Mouse (Mus musculus): ENCODE results near the gene Gm42906.

Gene Gm42906

DNA sequence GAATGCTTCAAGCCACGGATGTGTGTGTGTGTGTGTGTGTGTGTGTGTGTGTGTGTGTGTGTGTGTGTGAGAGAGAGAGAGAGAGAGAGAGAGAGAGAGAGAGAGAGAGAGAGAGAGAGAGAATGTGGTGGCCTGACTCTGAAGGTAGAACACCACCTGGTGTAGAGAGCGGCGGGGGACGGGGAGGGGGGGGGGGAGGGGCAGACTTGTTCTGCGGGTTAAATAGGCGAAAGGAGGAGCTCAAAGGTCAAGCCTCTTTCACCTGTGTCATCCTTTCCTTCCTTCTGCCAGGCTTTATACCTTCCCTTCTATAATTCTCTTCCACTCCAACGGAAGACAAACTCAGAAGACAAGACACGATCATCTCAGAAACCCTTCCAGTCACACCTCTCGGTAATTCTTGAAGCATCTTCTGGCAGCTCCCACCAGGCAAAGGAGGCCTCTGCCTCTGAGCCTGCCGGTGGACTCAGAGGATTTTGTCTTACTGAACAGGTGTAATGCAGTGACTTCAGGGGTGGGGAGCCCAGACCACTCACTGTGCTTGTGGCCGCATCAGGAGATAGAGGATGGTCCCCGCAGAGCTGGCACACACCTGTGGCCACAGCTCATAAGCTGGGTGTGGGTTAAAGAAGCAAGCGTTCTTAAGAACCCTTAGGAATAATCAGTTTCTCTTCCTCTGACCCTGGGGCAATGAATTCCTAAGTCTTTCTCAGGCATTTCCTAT, 195.2 kb downstream of the Gm42906 start:
- no peak for DNase-seq (ENCODE audit: low read depth)

DNA sequence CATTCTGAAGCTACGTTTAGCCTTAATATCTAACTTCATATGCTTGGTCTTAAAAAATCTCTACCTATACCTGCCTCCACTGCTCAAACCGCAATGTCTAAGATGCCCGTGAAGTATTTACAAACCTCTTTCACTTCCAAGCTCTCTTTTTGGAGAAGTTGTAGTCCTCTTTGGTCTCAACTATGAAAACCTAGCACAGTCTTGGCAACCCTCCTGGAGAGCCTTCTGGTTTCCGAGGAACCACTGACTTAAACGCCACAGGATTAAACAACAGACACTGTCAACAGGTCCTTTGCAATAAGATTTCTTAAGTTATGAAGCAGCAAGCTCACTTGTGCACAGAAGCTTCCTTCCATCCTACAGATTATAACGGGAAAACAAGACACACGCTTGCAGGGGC, 196.1 kb downstream of the Gm42906 start:
- no peak for DNase-seq (ENCODE audit: low read depth)

DNA sequence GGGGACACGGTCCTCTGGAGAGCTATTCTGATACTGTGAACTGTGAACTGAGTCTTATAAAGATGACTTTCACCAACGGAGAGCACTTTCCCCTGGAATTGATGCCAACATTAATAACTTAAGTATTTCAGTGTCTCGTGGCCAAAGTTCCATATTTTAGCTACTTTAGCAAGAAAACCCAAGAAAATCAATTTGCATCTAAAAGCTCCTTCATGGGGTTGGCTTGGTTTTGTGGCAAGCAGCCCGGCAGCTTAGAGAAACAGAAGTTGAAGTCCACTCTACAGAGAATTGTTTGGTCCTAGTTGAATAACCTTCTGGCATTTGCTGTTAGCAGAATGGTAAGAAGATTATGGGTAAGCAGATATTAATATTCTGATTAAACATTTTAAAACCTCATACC, 196.6 kb downstream of the Gm42906 start:
- DNase-seq (ENCODE audit: low read depth), result no peak

DNA sequence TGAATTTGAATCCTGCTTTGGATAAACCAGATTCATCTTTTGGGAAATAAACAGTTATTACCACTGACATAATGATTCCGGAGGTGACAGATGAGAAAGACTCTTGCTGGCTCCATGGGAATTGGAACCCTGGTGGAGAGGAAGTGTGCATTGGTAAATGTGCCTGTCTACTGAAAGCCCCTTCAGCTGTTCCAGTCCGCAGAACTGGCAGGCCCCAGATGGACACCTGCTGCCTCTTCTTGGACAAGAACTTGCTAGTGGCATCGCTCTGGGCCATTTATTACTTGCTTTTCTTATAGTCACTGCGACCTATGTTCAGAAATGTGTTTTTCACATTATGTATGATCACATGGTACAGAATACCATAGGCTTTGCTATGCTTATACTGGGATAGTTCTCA, 197.5 kb downstream of the Gm42906 start:
- DNase-seq (ENCODE audit: low read depth), result no peak

DNA sequence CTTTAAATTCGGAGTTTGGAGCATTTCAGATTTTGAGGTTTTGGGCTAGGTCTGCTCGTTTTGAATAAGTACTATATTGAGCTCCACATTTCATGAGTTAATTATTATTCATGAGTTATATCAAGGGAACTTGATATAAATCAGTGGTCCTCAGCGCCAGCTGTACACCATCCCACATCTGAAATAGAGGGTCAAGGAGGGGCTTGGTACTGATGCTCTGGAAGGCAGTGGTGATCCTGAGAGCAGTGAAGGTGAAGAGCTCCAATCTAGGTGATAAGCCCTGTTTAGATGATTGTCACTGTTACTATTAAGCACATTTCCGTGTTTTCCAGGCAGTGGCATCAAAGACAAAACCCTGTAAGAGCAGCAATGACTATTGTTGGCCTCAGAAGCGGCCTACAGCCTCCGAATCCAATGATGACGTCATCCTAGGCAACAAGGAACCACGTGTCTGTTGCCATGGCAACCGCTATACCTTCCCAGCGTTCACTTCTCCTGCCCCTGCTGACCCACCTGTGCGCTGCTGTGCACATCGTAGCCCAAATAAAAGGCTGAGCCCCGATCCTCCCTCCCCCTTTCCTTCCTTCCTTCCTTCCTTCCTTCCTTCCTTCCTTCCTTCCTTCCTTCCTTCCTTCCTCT, 199.5 kb downstream of the Gm42906 start:
- no peak for DNase-seq (ENCODE audit: low read depth)

DNA sequence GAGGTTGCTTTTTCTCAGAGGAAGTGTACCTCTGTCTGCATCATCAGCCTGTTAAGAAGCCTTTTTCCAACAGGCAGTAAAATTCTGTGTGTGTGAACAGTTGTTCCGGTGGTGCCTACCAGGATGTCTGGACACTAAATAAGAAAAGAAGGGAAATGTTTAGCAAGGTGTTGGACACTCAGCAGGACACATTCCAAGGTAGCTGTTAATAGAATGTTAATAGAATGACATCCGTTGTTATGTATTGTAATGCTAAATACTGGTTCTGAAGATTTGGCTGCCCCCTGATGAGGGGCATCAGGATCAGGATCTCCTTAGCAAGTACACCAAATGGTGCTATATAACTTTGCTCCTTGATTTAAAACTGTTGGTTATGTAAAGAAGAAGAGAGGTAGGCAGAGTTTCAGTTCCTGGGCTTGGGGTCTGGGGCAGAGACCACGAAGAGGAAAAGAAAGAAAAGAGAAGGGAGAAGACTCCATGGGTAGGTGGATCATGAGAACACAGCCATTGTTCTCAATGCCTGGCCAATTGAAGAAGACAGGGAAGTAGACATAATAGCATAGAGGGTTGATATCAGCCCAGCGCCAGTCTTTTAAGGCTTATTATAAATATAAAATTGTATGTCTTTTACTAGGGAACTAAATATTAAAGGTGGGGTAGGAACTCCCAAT, 204.1 kb downstream of the Gm42906 start:
- no peak for DNase-seq (ENCODE audit: low read depth)

DNA sequence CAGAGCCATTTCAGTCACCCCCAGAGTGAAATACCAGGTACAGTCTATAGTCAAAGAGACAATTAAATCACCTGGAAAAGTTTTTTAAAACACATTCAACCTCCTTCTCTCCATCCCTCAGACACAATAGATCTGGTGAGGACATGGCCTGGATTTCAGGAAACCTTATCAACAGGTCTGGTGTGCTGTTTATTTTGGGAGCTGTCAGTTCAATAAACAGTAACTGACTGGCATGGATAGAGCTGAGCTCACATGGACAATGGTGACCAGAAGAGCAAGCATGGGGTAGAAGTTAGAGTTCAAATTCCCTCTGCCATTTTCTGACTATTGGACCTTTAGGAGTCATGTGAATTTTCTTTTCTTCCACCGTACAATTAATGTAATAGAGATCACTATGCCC, 205.2 kb downstream of the Gm42906 start:
- no peak for DNase-seq (ENCODE audit: low read depth)

DNA sequence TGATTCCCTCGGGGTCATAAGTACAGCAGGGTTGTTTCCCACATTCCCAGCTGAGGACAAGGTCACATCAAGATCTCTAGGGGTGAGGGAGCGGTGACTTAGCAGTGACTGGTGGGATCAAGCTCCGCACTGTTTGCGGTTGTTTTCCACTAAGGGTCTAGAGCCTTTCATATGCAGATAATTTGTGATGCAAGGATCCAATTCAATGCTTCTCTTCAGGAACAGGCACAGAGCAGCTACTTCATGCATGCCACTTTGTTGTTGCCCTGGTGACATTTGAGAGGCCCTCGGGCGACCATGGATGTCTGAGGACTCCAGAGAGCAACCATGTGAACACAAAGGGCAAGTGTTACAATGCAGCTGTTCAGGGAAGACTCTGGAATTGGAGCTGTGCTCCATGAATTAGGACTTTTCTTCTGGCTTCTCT, 209.3 kb downstream of the Gm42906 start:
- no peak for DNase-seq (ENCODE audit: low read depth)

DNA sequence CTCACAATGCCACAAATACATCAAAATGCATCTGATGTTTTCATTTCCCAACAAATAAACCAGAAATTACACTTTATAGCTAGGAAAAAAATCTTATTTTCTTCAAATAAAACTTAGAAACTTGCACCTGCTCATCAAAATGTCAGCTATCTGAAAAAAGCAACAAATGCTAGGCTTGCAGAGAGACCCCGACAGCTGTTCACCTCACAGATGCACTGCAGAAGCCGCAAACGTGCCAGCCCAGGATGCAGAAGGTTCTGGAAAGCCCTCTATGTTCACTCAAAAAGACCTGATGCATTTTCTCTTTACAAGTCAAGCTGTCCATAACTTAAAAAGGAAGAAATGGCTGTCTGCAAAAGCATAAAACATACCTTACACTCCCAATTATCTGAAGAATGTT, 214.9 kb downstream of the Gm42906 start:
- DNase-seq (ENCODE audit: low read depth), result no peak

DNA sequence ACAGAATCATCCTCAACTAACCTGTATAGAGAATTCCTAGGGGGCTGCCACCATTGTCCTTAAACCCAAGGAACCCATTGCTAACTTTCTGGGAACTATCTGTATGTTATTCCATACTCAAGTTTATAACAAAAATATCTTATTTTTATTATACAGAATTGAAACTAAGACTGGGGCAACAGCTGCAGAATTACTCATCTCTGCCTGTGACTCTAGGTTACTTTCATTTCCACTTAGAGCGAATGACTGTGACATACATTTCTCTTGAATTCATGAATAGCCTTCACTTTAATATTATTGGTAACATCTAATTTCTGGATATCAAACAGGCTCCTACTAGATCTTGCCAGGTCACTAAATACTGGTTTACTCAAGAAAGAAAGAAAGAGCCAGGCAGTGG, 217.1 kb downstream of the Gm42906 start:
- DNase-seq (ENCODE audit: low read depth), result no peak

DNA sequence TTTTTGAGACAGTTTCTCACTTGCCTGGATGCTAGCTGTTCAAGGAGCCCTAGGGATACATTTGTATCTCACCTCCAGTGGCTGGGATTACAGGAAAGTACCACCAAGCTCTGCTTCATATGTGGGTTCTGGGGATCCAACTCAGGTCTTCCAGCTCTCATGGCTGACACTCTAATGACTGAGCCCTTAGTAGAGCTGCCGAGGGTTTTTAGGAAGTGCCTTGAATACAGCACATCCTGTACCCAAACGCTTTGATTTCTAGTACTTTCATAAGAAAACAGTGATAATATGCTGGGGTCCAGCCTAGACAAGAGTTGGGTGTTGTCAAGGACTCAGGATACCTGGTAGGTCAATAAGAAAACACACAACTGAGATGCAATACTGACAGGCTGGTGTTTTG, 217.9 kb downstream of the Gm42906 start:
- DNase-seq (ENCODE audit: low read depth), result no peak

DNA sequence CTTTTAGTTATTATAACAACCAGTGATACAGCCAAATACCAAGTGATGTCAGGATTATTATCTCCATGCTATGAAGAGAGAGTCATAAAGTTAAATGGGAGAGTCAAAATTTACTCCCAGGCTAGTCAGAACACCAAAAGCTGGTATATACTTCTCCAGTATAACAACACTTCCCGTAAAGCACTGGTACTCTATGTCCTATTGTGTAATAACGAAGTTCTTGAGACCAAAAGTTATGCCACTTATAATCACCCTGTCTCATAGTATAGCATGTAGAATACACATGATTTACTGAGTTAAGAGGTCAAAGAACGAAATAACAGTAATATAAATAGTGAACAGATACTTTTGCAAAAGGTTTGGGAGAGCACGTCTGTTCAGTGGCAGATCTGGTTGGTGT, 222.9 kb downstream of the Gm42906 start:
- no peak for DNase-seq (ENCODE audit: low read depth)

DNA sequence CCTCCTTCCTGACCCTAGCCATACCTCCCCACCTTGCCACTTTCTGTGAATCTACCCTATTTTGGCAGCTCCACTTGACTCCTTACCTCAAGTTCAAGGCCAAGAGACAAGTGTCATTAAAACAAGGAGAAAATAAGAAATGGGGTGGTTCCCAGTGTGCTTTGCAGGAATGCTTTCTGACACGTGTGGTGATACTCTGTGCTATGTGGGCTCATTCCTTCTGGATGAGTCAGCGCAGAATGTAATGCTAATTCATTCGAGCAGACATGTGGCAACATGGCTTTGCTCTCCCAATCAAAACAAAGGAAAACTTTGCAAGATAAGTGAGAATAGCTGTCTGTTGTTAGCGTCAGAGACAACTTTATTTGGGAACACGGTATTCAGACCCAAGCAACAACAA, 225.0 kb downstream of the Gm42906 start:
- no peak for DNase-seq (ENCODE audit: low read depth)

DNA sequence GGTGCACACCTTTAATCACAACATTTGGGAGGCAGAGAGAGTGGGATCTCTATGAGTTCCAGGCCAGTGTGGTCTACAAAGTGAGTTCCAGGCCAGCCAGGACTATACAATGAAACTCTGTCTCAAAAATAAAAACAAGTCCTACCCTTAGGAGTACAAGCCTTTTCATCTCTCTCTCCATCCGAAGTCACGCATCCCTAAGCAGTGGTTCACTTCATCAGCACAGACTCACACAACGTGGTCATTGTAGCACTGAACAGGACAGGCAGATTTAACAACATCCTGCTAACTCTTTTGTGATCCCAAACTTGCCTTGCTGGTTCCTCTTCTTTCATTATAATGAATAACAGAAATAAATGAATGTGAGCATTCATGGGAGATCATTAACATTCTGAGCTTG, 226.7 kb downstream of the Gm42906 start:
- DNase-seq (ENCODE audit: low read depth), result no peak

DNA sequence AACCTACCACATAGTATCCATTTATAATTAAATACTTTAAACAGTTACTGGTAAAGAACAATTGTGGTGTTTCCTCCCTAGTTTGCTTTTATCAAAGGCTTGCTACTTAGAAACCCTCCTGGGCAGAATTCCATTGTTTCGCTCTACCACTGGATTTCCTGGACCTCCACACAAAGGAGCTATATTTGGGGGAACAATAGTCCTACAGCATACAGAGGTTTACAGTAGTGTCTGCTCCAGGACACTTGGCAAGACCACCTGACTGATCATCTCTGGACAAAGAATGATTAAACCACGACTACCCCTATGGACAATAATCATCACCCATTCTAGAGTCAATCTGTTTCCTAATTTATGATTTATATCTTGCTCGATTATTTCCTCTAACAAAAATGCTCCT, 228.7 kb downstream of the Gm42906 start:
- no peak for DNase-seq (ENCODE audit: low read depth)

DNA sequence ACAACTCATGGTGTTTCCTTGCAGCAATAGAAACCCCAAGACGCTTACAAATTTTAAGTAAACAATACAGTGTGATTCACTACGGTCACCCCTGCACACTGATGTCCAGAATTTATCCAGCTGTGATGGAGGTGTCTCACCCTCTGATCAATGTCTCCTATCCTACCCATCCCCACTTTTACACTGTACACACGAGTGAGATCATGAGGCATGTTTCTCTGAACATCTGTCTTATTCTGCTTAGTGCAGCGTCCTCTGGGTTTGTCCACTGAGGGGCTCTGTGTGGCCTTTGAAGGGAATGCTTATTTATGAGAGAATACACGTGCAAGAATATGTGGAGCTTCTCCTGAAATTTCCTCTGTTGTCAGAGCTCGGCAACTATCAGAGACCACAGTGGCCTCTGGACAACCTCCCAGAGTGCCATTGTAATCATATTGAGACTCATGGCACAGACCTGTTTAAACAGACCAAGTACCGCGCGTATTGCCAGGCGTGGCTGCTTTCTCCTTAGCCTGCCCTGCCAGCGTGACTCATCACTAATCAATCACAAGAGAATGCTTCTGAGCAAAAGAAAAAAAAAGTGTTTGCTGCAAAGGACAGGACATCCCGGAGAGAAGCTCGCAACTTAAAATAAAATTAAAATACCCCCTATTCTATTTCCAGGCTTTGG, 231.2 kb downstream of the Gm42906 start:
- DNase-seq (ENCODE audit: low read depth), result no peak

DNA sequence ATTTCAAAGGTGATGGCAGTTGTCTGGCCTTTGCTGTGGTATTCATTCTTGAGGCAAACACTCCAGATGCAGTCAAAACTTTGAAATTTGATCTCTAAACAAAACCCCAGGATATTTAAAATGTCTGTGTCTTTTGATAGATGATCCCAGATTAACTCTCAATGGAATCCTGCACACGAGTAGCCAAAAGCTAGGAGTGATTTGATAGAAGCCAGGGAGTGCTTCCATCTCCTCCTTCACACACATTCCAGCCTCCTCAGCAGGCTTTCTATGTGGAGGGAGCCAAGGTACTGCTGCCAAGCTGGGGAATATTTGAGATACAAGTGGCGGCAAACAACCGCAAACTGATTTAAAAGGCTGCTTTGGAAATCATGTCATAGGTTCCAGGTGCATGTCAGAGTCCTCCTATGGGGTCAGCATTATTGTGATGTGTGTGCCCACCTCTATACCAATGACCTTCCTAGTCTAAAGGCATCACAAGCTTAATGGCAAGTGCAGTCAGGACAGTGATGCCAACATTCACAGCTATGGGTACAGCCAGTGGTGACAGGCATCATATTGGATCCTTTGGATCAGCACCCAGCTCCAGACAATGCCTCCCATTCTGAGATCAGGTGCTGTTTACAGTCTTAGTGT, 234.0 kb downstream of the Gm42906 start:
- no peak for DNase-seq (ENCODE audit: low read depth)

DNA sequence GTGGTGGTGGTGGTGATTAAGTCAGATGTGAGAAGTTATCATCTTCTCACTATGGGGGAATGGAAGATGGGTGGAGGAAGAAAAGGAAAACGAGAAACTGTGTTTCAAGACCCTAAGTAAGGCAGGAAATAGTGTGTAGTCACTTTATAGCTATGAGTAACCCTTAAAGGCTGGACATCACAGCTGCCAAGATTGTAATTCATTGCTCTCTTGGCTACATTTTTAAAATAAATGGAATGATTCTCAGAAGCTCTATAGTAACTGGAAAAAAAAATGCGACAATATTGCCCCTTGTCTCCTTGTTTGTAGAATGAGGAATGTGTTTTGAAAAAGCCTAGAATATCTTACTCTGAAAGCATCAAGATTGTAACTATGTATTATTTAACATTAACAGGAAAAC, 235.7 kb downstream of the Gm42906 start:
- DNase-seq (ENCODE audit: low read depth), result no peak

DNA sequence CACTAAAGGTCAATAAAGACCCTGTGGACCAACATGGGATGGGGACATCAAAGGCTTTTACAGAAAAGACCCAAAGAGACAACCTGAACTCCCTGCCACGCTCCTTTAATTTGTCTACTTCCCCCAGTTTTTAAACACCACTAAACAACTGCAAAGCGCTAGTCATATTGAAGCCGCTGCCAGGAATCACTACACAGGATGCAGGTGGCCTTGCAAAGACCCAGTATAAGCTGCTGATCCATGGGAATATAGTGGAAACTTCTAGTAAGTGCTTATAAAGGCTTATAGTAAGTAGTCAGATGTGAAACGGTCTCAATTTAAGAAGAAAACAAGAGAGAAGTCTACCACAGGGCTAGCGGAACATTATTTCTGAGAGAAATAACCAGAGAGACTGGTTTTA, 237.2 kb downstream of the Gm42906 start:
- DNase-seq (ENCODE audit: low read depth), result no peak

DNA sequence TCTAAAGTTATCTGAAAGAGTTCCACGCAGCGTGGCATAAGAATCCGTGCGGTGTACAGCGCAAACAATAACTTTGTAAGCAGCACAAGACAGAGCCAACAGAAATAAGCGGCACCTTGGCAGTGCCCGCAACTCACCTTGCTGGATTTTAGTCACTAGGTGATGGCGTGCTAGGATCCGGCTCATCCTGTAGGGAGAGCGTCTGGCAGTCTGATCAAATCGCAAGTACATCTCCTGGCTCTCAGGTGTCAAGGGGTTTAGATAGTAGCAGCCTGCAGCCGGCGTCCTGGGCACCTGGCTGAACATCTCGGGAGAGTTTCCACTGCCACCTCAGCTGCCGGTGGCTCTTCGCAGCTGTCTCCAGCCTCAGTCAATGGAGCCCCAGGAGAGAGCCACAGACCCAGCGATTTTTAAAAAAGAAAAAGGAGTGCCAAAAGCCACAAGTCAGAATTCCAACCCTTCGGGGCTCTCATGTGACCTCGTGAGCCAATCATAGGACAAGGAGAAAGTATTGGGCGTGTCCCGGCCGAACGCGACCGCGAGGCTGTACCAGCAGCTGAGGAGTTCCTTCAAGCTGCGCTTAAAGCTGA, 238.1 kb downstream of the Gm42906 start:
- DNase-seq (ENCODE audit: low read depth), result no peak

DNA sequence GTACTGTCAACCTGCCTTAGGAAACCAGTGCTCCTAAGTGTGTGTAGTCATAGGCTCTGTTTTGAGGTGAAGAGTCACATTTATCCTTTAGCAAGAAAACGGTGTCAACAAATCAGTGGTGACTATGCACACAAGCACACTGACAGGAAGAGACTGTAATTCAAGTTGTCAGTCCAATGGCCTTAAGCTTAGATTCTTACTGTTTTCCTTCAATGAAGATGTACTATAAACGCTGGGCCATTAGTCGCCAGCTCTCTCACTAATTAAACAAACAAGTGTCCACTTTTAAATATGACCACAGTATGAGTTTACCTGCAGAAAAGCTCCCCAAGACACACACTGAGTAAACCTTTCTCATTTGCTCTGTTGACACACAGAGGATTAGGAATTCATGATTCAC, 238.6 kb downstream of the Gm42906 start:
- DNase-seq (ENCODE audit: low read depth), result no peak

DNA sequence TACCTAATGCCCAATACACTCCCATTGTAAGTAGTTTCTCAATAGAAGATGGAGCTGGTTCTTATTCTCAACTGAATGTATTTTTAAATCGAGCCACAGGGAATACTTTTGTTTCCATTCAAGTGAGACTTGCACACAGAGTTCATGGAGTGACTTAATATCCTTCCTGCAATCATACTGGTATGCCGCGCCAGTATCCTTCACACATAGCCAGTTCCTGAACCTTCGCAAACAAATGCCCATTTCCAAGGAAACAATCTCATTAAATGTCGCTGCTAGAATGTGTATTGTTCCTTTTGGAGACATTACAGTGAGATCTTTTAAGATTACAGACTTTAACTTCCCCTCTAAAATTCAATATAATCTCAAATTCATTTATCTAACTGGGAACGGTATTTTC, 239.3 kb downstream of the Gm42906 start:
- DNase-seq (ENCODE audit: low read depth), result no peak
